Mouse (Mus musculus) embryonic facial prominence, embryonic 10.5 days (tissue): ENCODE results near the gene Cyct. TPM values are rescaled to one million over a fixed set of nuclear protein-coding genes. Genes with fewer than 3 reads are reported as not detected.

ENCODE experiments used
- DNase-seq: peaks from one replicate; pipeline ENCODE4 v3.0.0-alpha.2; 2017; ENCODE audit warnings: low spot score
- H3K27ac ChIP-seq: fragments of 300-500 bp; sonication (generic); replicated peaks from 2 replicates; pipeline ENCODE4 v1.5.1; 2016; ENCODE audit warnings: mild to moderate bottlenecking
- H3K27me3 ChIP-seq: fragments of 300-500 bp; sonication (generic); replicated peaks from 2 replicates; pipeline ENCODE4 v1.6.1; 2016; ENCODE audit warnings: low read depth, mild to moderate bottlenecking; ENCODE audit not compliant: poor library complexity, severe bottlenecking
- H3K36me3 ChIP-seq: fragments of 300-500 bp; sonication (generic); replicated peaks from 2 replicates; pipeline ENCODE4 v1.6.1; 2016; ENCODE audit warnings: mild to moderate bottlenecking, moderate library complexity
- H3K4me1 ChIP-seq: fragments of 300-500 bp; sonication (generic); 2 replicates; pipeline ENCODE4 v1.6.1; 2016
- H3K4me3 ChIP-seq: fragments of 300-500 bp; sonication (generic); 2 replicates; pipeline ENCODE4 v1.5.1; 2016; ENCODE audit warnings: mild to moderate bottlenecking, moderate library complexity
- H3K9me3 ChIP-seq: fragments of 300-500 bp; sonication (generic); 2 replicates; pipeline ENCODE4 v1.6.1; 2016; ENCODE audit warnings: mild to moderate bottlenecking
- WGBS: fragments of 180-500 bp; shearing (Covaris S2); methylation state at CpG from one replicate; pipeline ENCODE4 v1.1.7; 2016; 5-methylcytosine and 5-hydroxymethylcytosine counted together
- microRNA-seq: library from miRNA; unstranded; fragments of <30 nt; microRNA quantifications from one replicate; pipeline ENCODE4, GENCODE M21; 2017
- polyA plus RNA-seq: library from polyadenylated mRNA; unstranded; fragments of >200 nt; fragmentation: Nextera tagmentation; extraction: Ambion mirVana; gene quantifications from 2 replicates; pipeline ENCODE4 v1.2.1, GENCODE M21; 2016

Cyct gene
- polyA plus RNA-seq, 1 experiment from 2014 or later = not detected

GRCm38 (mm10) chr2:76326161-76326560 lies 34.1 kb downstream of the Cyct start:
- Histone ChIP-seq H3K36me3 (no peaks in the 10 kb centered on the region), H3K4me3 (no peak overlapping the region), H3K27me3 (no peaks in the 10 kb centered on the region), H3K9me3 (no peaks in the 10 kb centered on the region), H3K27ac (no peak overlapping the region), H3K4me1 (peaks cover 9% of the 10 kb centered on the region; the same call in 1 of the 2 replicates)
- DNase-seq = no peak
- WGBS = 88% methylated on average over 3 of the region's 3 CpGs

- no peak overlapping the region for H3K27ac ChIP-seq
- no peak for DNase-seq
- WGBS = 89% methylated on average over 5 of the region's 5 CpGs
- H3K9me3 ChIP-seq = no peaks in the 10 kb centered on the region
- H3K27me3 ChIP-seq = no peaks in the 10 kb centered on the region
- no peak overlapping the region for H3K4me3 ChIP-seq
- no peaks in the 10 kb centered on the region for H3K36me3 ChIP-seq
- peaks cover 9% of the 10 kb centered on the region; the same call in 1 of the 2 replicates for H3K4me1 ChIP-seq
Measured at GRCm38 (mm10) chr2:76324463-76324862, 35.8 kb downstream of the Cyct start.

GRCm38 (mm10) chr2:76323185-76323875 lies 36.9 kb downstream of the Cyct start:
- Histone ChIP-seq H3K36me3 (no peaks in the 10 kb centered on the region), H3K27me3 (no peaks in the 10 kb centered on the region), H3K4me3 (no peak overlapping the region), H3K27ac (no peak overlapping the region), H3K9me3 (no peaks in the 10 kb centered on the region), H3K4me1 (peaks cover 6% of the 10 kb centered on the region; the same call in 1 of the 2 replicates)
- DNase-seq = no peak
- WGBS = 87% methylated on average over 21 of the region's 21 CpGs

GRCm38 (mm10) chr2:76320336-76320735 lies 39.9 kb downstream of the Cyct start:
- Histone ChIP-seq H3K4me3 (no peak overlapping the region), H3K4me1 (peaks cover 6% of the 10 kb centered on the region; the same call in 1 of the 2 replicates), H3K9me3 (no peaks in the 10 kb centered on the region), H3K36me3 (no peaks in the 10 kb centered on the region), H3K27me3 (no peaks in the 10 kb centered on the region), H3K27ac (no peak overlapping the region)
- WGBS = 88% methylated on average over 6 of the region's 6 CpGs
- no peak for DNase-seq

- no peaks in the 10 kb centered on the region for H3K36me3 ChIP-seq
- peaks cover 6% of the 10 kb centered on the region; the same call in 1 of the 2 replicates for H3K4me1 ChIP-seq
- WGBS = 92% methylated on average over 6 of the region's 6 CpGs
- H3K27ac ChIP-seq = no peak overlapping the region
- no peak overlapping the region for H3K4me3 ChIP-seq
- no peak for DNase-seq
- no peaks in the 10 kb centered on the region for H3K9me3 ChIP-seq
- H3K27me3 ChIP-seq = no peaks in the 10 kb centered on the region
Measured at GRCm38 (mm10) chr2:76319231-76319630, 41.0 kb downstream of the Cyct start.

Small RNA genes lying within 50 kb of the gene (microRNA-seq; reads per million reads assigned to microRNA genes)
- not detected for gene Gm44337

Other genes starting within 250 kb of the Cyct start
- 0.50 and 0.99 TPM in 2 replicates for gene Pde11a, start 21.7 kb downstream of the Cyct start, polyA plus RNA-seq
- 20.0 and 20.6 TPM in 2 replicates for gene Rbm45, start 9.5 kb upstream of the Cyct start, polyA plus RNA-seq
- gene Osbpl6, start 46.1 kb upstream of the Cyct start, polyA plus RNA-seq = 13.5 and 15.4 TPM in 2 replicates